Mouse (Mus musculus) cortical plate, adult 2 months (tissue): ENCODE data around the gene Cnp.

Source experiments
- CTCF ChIP-seq: fragments of 200-500 bp; IDR thresholded peaks from 2 replicates; pipeline ENCODE4 v1.5.1; 2011; ENCODE audit warnings: mild to moderate bottlenecking, control low read depth, low read length; ENCODE audit not compliant: insufficient read depth; ENCODE audit errors: extremely low read depth
- POLR2A ChIP-seq: fragments of 200-500 bp; IDR thresholded peaks from 2 replicates; pipeline ENCODE4 v1.6.1; 2011; ENCODE audit warnings: mild to moderate bottlenecking, low read length, control low read depth; ENCODE audit not compliant: insufficient read depth; ENCODE audit errors: extremely low read depth

DNA sequence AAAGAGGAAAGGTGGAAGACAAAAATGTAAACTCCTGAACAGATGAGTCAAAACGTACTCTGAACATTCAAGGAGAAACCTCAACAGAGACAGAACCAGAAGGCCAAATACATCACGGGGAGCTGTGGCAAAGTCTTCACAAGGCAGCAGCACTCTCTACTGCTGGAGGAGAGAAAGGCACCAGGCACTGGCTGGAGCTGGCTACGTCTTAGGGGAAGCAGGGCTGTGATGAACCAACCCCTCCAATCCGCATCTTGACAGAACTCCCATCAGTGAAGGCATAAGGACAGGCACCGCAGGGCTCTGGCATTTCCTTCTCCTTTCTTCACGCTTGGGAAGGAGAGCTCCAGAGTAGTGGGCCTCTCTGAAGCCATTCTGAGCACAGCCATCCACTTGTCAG lies 36.9 kb downstream of the Cnp start:
- TF ChIP-seq CTCF (peak; percentile 42; the same call in 1 of the 2 replicates), POLR2A (no peak)
